Mouse (Mus musculus): ENCODE results near the gene Gm42372.

Gm42372 gene

GRCm38 (mm10) chr7:16999650-17000049 lies 16.8 kb downstream of the Gm42372 start:
- no peak for ATAC-seq (ENCODE audit: insufficient number of reproducible peaks, low FRiP score, low TSS enrichment)

GRCm38 (mm10) chr7:17002375-17003195 lies 19.7 kb downstream of the Gm42372 start:
- ATAC-seq (ENCODE audit: insufficient number of reproducible peaks, low FRiP score, low TSS enrichment), result peak; percentile 54; the same call in 1 of the 2 replicates

GRCm38 (mm10) chr7:17003230-17003960 lies 20.5 kb downstream of the Gm42372 start:
- peak; percentile 33; the same call in 1 of the 2 replicates for ATAC-seq (ENCODE audit: insufficient number of reproducible peaks, low FRiP score, low TSS enrichment)

GRCm38 (mm10) chr7:17004716-17005115 lies 21.8 kb downstream of the Gm42372 start:
- ATAC-seq (ENCODE audit: insufficient number of reproducible peaks, low FRiP score, low TSS enrichment), result no peak

GRCm38 (mm10) chr7:17007300-17007699 lies 24.4 kb downstream of the Gm42372 start:
- no peak for ATAC-seq (ENCODE audit: insufficient number of reproducible peaks, low FRiP score, low TSS enrichment)

- no peak for ATAC-seq (ENCODE audit: insufficient number of reproducible peaks, low FRiP score, low TSS enrichment)
These were observed 26.6 kb downstream of the Gm42372 start for GRCm38 (mm10) chr7:17009326-17010009.

GRCm38 (mm10) chr7:17010010-17010347 lies 27.1 kb downstream of the Gm42372 start:
- ATAC-seq (ENCODE audit: insufficient number of reproducible peaks, low FRiP score, low TSS enrichment), result no peak

- no peak for ATAC-seq (ENCODE audit: insufficient number of reproducible peaks, low FRiP score, low TSS enrichment)
These were observed 29.2 kb downstream of the Gm42372 start for GRCm38 (mm10) chr7:17011909-17012590.

- no peak for ATAC-seq (ENCODE audit: insufficient number of reproducible peaks, low FRiP score, low TSS enrichment)
These were observed 32.5 kb downstream of the Gm42372 start for GRCm38 (mm10) chr7:17015381-17015780.

- peak; percentile 86 for ATAC-seq (ENCODE audit: insufficient number of reproducible peaks, low FRiP score, low TSS enrichment)
These were observed 34.1 kb downstream of the Gm42372 start for GRCm38 (mm10) chr7:17017036-17017435.

- no peak for ATAC-seq (ENCODE audit: insufficient number of reproducible peaks, low FRiP score, low TSS enrichment)
These were observed 35.0 kb downstream of the Gm42372 start for GRCm38 (mm10) chr7:17017921-17018320.

- no peak for ATAC-seq (ENCODE audit: insufficient number of reproducible peaks, low FRiP score, low TSS enrichment)
These were observed 36.7 kb downstream of the Gm42372 start for GRCm38 (mm10) chr7:17019426-17020166.

- no peak for ATAC-seq (ENCODE audit: insufficient number of reproducible peaks, low FRiP score, low TSS enrichment)
These were observed 39.3 kb downstream of the Gm42372 start for GRCm38 (mm10) chr7:17022176-17022575.

GRCm38 (mm10) chr7:17023701-17024100 lies 40.8 kb downstream of the Gm42372 start:
- ATAC-seq (ENCODE audit: insufficient number of reproducible peaks, low FRiP score, low TSS enrichment), result no peak

- no peak for ATAC-seq (ENCODE audit: insufficient number of reproducible peaks, low FRiP score, low TSS enrichment)
These were observed 41.3 kb downstream of the Gm42372 start for GRCm38 (mm10) chr7:17024141-17024540.

GRCm38 (mm10) chr7:17024814-17025504 lies 42.1 kb downstream of the Gm42372 start:
- no peak for ATAC-seq (ENCODE audit: insufficient number of reproducible peaks, low FRiP score, low TSS enrichment)

GRCm38 (mm10) chr7:17025505-17025894 lies 42.6 kb downstream of the Gm42372 start:
- ATAC-seq (ENCODE audit: insufficient number of reproducible peaks, low FRiP score, low TSS enrichment), result no peak

GRCm38 (mm10) chr7:17025896-17026622 lies 43.2 kb downstream of the Gm42372 start:
- no peak for ATAC-seq (ENCODE audit: insufficient number of reproducible peaks, low FRiP score, low TSS enrichment)
